Mouse (Mus musculus) monocyte, adult 5-6 weeks (primary cell): Measurements from ENCODE around the gene Zfp981. TPM values are rescaled to one million over a fixed set of nuclear protein-coding genes. Genes with fewer than 3 reads are reported as not detected.
"Not testable (repeated sequence)": the region's sequence is repeated elsewhere in the genome, so short reads cannot be mapped to it uniquely, and the experiment has no call there.

Source experiments
- ATAC-seq: fragments of 153-309, 156-312 bp; replicated peaks from 2 replicates; pipeline ENCODE4 v1.8.0; 2017; ENCODE audit warnings: mild to moderate bottlenecking; ENCODE audit not compliant: low TSS enrichment, insufficient number of reproducible peaks, severe bottlenecking, poor library complexity, low FRiP score
- total RNA-seq: library from RNA; stranded (forward); fragments of 200-1000, 200-491, 200-594 nt; gene quantifications from 3 replicates; pipeline ENCODE4 v1.2.3, GENCODE M21; 2017

Zfp981 gene
- not detected in 3 replicates for total RNA-seq

GRCm38 (mm10) chr4:146501727-146502126 is at the start of gene Zfp981:
Gene Zfp981, plus strand, starts transcription at chr4:146502027.
- ATAC-seq: not testable (repeated sequence)

- ATAC-seq: not testable (repeated sequence)
These were observed 49.3 kb upstream of the Zfp981 start for GRCm38 (mm10) chr4:146452576-146452975.

GRCm38 (mm10) chr4:146454170-146454569 is 47.7 kb upstream of the Zfp981 start:
- ATAC-seq: 0 out of 2 replicates have a peak, but pooled peaks have one; percentile 5

- ATAC-seq: no peak
These were observed 46.9 kb upstream of the Zfp981 start for GRCm38 (mm10) chr4:146454896-146455295.

GRCm38 (mm10) chr4:146455321-146455721 is 46.5 kb upstream of the Zfp981 start:
- ATAC-seq: 0 out of 2 replicates have a peak, but pooled peaks have one; percentile 8

- no peak for ATAC-seq
These were observed 45.6 kb upstream of the Zfp981 start for GRCm38 (mm10) chr4:146456061-146456726.

- ATAC-seq: no peak
These were observed 44.7 kb upstream of the Zfp981 start for GRCm38 (mm10) chr4:146457126-146457525.

GRCm38 (mm10) chr4:146457720-146458119 is 44.1 kb upstream of the Zfp981 start:
- peak; percentile 23; the same call in 1 of the 2 replicates for ATAC-seq

- not testable (repeated sequence) for ATAC-seq
These were observed 42.0 kb upstream of the Zfp981 start for GRCm38 (mm10) chr4:146459822-146460221.

GRCm38 (mm10) chr4:146460685-146461084 is 41.1 kb upstream of the Zfp981 start:
- not testable (repeated sequence) for ATAC-seq

- not testable (repeated sequence) for ATAC-seq
These were observed 38.0 kb upstream of the Zfp981 start for GRCm38 (mm10) chr4:146463649-146464351.

- ATAC-seq: 0 out of 2 replicates have a peak, but pooled peaks have one; percentile 20
These were observed 31.8 kb upstream of the Zfp981 start for GRCm38 (mm10) chr4:146469984-146470383.

- peak; percentile 45; the same call in 1 of the 2 replicates for ATAC-seq
These were observed 27.6 kb upstream of the Zfp981 start for GRCm38 (mm10) chr4:146474181-146474580.

- peak; percentile 74 for ATAC-seq
These were observed 26.8 kb upstream of the Zfp981 start for GRCm38 (mm10) chr4:146474716-146475676.

- ATAC-seq: not testable (repeated sequence)
These were observed 25.6 kb upstream of the Zfp981 start for GRCm38 (mm10) chr4:146476260-146476659.

GRCm38 (mm10) chr4:146476959-146477358 is 24.9 kb upstream of the Zfp981 start:
- ATAC-seq: not testable (repeated sequence)

GRCm38 (mm10) chr4:146480376-146481096 is 21.3 kb upstream of the Zfp981 start:
- peak; percentile 24; the same call in 1 of the 2 replicates for ATAC-seq

- ATAC-seq: not testable (repeated sequence)
These were observed 19.3 kb upstream of the Zfp981 start for GRCm38 (mm10) chr4:146482546-146482945.
